Comparison of ENCODE assay signal across 13 mouse cellular contexts in the genomic region with DNA sequence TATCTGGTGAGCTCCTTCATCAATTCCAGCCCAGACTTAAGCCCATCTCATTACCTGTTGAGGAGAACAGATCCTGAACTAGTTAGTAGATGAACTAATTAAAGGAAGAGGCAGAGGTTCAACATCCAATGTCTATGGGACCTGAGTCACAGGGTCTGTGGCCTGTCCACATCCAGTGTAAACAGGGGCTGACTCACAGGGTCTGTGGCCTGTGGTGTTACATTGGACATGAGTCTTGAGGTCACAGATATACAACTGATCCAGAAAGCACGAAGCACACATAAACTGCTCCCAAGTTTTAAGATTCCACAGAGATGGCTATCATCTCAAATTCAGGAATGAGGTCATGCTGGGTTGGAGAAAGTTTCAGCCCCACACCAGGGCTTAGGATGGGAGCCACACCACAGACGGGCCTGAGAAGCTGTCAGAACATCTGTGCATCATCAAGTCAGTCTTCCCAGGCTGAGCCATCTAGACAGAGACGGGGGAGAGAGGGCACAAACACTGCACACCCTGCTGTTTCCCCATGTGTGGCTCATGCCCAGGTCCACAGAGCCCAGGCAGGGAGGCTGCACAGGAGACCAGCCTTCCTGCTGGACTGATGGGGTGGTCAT.
DNase-seq lines count a peak whose midpoint lies in the region; ATAC-seq and TF ChIP-seq lines count a peak whose summit lies in the region.
"Had no signal": no experiment of that assay in that cellular context is flagged by ENCODE, and none has a peak within 500 bp of the region (broad histone marks: within the 10 kb centered on the region; RNA-seq: fewer than 3 reads in every experiment).

No protein-coding gene starts in this region.

- no peaks in the 10 kb centered on the region for H3K27me3 ChIP-seq in heart, embryonic 10.5 days (ENCODE audit: insufficient read depth, poor library complexity, severe bottlenecking)
- no peaks in the 10 kb centered on the region for H3K27me3 ChIP-seq in heart, adult 2 months (ENCODE audit: control insufficient read depth, insufficient read depth, low read length)
- no peaks in the 10 kb centered on the region for H3K27me3 ChIP-seq in kidney, embryonic 16.5 days (ENCODE audit: insufficient read depth, low read length)
- no peaks in the 10 kb centered on the region for H3K27me3 ChIP-seq in limb, embryonic 15.5 days

- ATAC-seq in kidney, embryonic 16.5 days (ENCODE audit: low FRiP score, low TSS enrichment) = peak; percentile 40; the same call in 1 of the 2 replicates
- ATAC-seq in limb, embryonic 15.5 days (ENCODE audit: insufficient number of reproducible peaks, low FRiP score, low TSS enrichment, low read depth) = peak; percentile 68
- ATAC-seq in erythroid progenitor cell, adult 5-6 weeks (replicated peaks; ENCODE audit: low FRiP score, poor library complexity, severe bottlenecking) = no peak
- ATAC-seq: CD4-positive, CD25-positive, alpha-beta regulatory T cell, adult 4 months; midbrain, embryonic 16.5 days had no signal

- no peaks in the 10 kb centered on the region for H3K79me2 ChIP-seq in heart, adult 2 months (replicated peaks; ENCODE audit: control insufficient read depth, insufficient read depth, low read length)

- peak overlapping the region; percentile 23; the same call in 1 of the 2 replicates for H3K4me3 ChIP-seq in heart, embryonic 10.5 days
- no peak overlapping the region for H3K4me3 ChIP-seq in heart, adult 2 months
- no peak overlapping the region for H3K4me3 ChIP-seq in kidney, embryonic 16.5 days (ENCODE audit: low read length)
- no peak overlapping the region for H3K4me3 ChIP-seq in limb, embryonic 15.5 days

- no peak overlapping the region for H3K9ac ChIP-seq in heart, adult 2 months (ENCODE audit: low read depth, low read length)
- no peak overlapping the region for H3K9ac ChIP-seq in kidney, embryonic 16.5 days (replicated peaks; ENCODE audit: low read length)
- no peak overlapping the region for H3K9ac ChIP-seq in limb, embryonic 15.5 days

- no peak overlapping the region for H3K4me2 ChIP-seq in kidney, embryonic 16.5 days (replicated peaks; ENCODE audit: low read depth, low read length)
- H3K4me2 ChIP-seq in limb, embryonic 15.5 days = no peak overlapping the region

- no peak for TF ChIP-seq CTCF in heart, adult 2 months (IDR thresholded peaks at IDR 0.05)

- TF ChIP-seq POLR2A in heart, adult 2 months (IDR thresholded peaks at IDR 0.05; ENCODE audit: insufficient read depth, low read depth, low read length) = no peak

- H3K27ac ChIP-seq in heart, embryonic 10.5 days = peak overlapping the region; percentile 73
- no peak overlapping the region for H3K27ac ChIP-seq in heart, adult 2 months
- H3K27ac ChIP-seq in kidney, embryonic 16.5 days (ENCODE audit: low read length) = peak overlapping the region; percentile 58; the same call in 1 of the 2 replicates
- peak overlapping the region; percentile 54 for H3K27ac ChIP-seq in limb, embryonic 15.5 days

- intact Hi-C loops in heart, adult 2 months (cut with DNase I) = no loop called here

- no peak for DNase-seq in heart, embryonic 10.5 days (ENCODE audit: low spot score)
- DNase-seq in heart, adult 2 months = no peak
- DNase-seq in kidney, adult 11 months = no peak
- peak; percentile 84 for DNase-seq in Muller cell, postnatal 12 days (ENCODE audit: inconsistent ontology term)
- no peak for DNase-seq in MN1 (ENCODE audit: low spot score)
- DNase-seq: cerebellum, adult 2 months; kidney, adult 2 months; thymus, postnatal 25 days had no signal

- 31% methylated on average over 3 of the region's 3 CpGs for WGBS in heart, embryonic 10.5 days
- WGBS in heart, adult 2 months = 79% methylated on average over 3 of the region's 3 CpGs
- 49% methylated on average over 3 of the region's 3 CpGs for WGBS in kidney, embryonic 16.5 days
- WGBS in limb, embryonic 15.5 days = 39% methylated on average over 3 of the region's 3 CpGs

- H3K36me3 ChIP-seq in heart, embryonic 10.5 days = peaks cover 5% of the 10 kb centered on the region; the same call in 1 of the 2 replicates
- no peaks in the 10 kb centered on the region for H3K36me3 ChIP-seq in heart, adult 2 months (ENCODE audit: control insufficient read depth, insufficient read depth, low read length)
- no peaks in the 10 kb centered on the region for H3K36me3 ChIP-seq in kidney, embryonic 16.5 days (ENCODE audit: insufficient read depth, low read length)
- H3K36me3 ChIP-seq in limb, embryonic 15.5 days = no peaks in the 10 kb centered on the region

- no peaks in the 10 kb centered on the region for H3K9me3 ChIP-seq in heart, embryonic 10.5 days
- no peaks in the 10 kb centered on the region for H3K9me3 ChIP-seq in kidney, embryonic 16.5 days (ENCODE audit: low read length)
- H3K9me3 ChIP-seq in limb, embryonic 15.5 days = no peaks in the 10 kb centered on the region

- H3K4me1 ChIP-seq in heart, embryonic 10.5 days = peaks cover 24% of the 10 kb centered on the region
- H3K4me1 ChIP-seq in heart, adult 2 months (ENCODE audit: control insufficient read depth, insufficient read depth, low read length) = peaks cover 6% of the 10 kb centered on the region
- peaks cover 8% of the 10 kb centered on the region; the same call in 1 of the 2 replicates for H3K4me1 ChIP-seq in kidney, embryonic 16.5 days (ENCODE audit: insufficient read depth, low read length)
- H3K4me1 ChIP-seq in limb, embryonic 15.5 days = peaks cover 13% of the 10 kb centered on the region

- no peak for TF ChIP-seq EP300 in heart, adult 2 months (IDR thresholded peaks at IDR 0.05; ENCODE audit: insufficient read depth, low read depth, low read length)
